Mouse (Mus musculus) liver, embryonic 14.5 days (tissue): Measurements from ENCODE around the gene Ppm1e. TPM values are rescaled to one million over a fixed set of nuclear protein-coding genes. Genes with fewer than 3 reads are reported as not detected.

Source experiments
- ATAC-seq: fragments of 200-750 bp; cut with Nextera tagmentation; 2 replicates; pipeline ENCODE4 v1.8.0; 2017; ENCODE audit warnings: moderate number of reproducible peaks, mild to moderate bottlenecking, moderate library complexity; ENCODE audit not compliant: insufficient read depth
- DNase-seq, 3 experiments: peaks; one replicate each; pipeline ENCODE4 v3.0.0-alpha.2; 2012 to 2013; ENCODE audit warnings: low read depth in 3 of 3, low spot score in 3 of 3
- H3K27ac ChIP-seq: fragments of 300-500 bp; sonication (generic); 2 replicates; pipeline ENCODE4 v1.5.1; 2014; ENCODE audit warnings: moderate library complexity, mild to moderate bottlenecking, control low read depth, inconsistent platforms
- H3K27me3 ChIP-seq: fragments of 300-500 bp; sonication (generic); 2 replicates; pipeline ENCODE4 v1.6.1; 2014; ENCODE audit warnings: mild to moderate bottlenecking, low read length, moderate library complexity; ENCODE audit not compliant: control insufficient read depth, insufficient read depth
- H3K36me3 ChIP-seq: fragments of 300-500 bp; sonication (generic); replicated peaks from 2 replicates; pipeline ENCODE4 v1.6.1; 2014; ENCODE audit warnings: low read depth; ENCODE audit not compliant: control insufficient read depth, insufficient read depth
- H3K4me1 ChIP-seq, 2 experiments: fragments of 200-500 bp in 1 of 2; fragments of 300-500 bp in 1 of 2; sonication (generic) in 1 of 2; replicated peaks; 2 replicates each; pipeline ENCODE4 v1.6.1; 2012 to 2014; ENCODE audit warnings: antibody characterized with exemption in 1 of 2, inconsistent platforms in 1 of 2, low read length in 1 of 2; ENCODE audit not compliant: control insufficient read depth in 2 of 2, insufficient read depth in 2 of 2
- H3K4me2 ChIP-seq: fragments of 300-500 bp; sonication (generic); 2 replicates; pipeline ENCODE4 v1.6.1; 2014; ENCODE audit warnings: low read depth, mild to moderate bottlenecking, control low read depth, moderate library complexity
- H3K4me3 ChIP-seq, 2 experiments: fragments of 200-500 bp in 1 of 2; fragments of 300-500 bp in 1 of 2; sonication (generic) in 1 of 2; 2 replicates each; pipeline ENCODE4 v1.5.1; 2012 to 2014; ENCODE audit warnings: low read depth in 2 of 2, low read length in 2 of 2, mild to moderate bottlenecking in 2 of 2, control low read depth in 1 of 2, inconsistent platforms in 1 of 2, moderate library complexity in 1 of 2; ENCODE audit not compliant: insufficient read depth in 1 of 2
- H3K9ac ChIP-seq: fragments of 300-500 bp; sonication (generic); replicated peaks from 2 replicates; pipeline ENCODE4 v1.6.1; 2014; ENCODE audit warnings: mild to moderate bottlenecking, control low read depth, moderate library complexity
- H3K9me3 ChIP-seq: fragments of 300-500 bp; sonication (generic); 2 replicates; pipeline ENCODE4 v1.6.1; 2016; ENCODE audit warnings: low read length, mixed read lengths; ENCODE audit not compliant: control insufficient read depth
- CTCF ChIP-seq: IDR thresholded peaks from 2 replicates; pipeline ENCODE4 v1.5.1; 2016; ENCODE audit warnings: antibody characterized with exemption, low read depth, control low read depth
- EP300 ChIP-seq: IDR thresholded peaks from 2 replicates; pipeline ENCODE4 v1.6.1; 2016; ENCODE audit warnings: antibody characterized with exemption, low read depth
- WGBS: fragments of 180-500 bp; shearing (Covaris S2); extraction: QIAGEN DNeasy Blood & Tissue Kit; methylation state at CpG from one replicate; pipeline ENCODE4 v1.1.7; 2014; ENCODE audit not compliant: insufficient replicate concordance; 5-methylcytosine and 5-hydroxymethylcytosine counted together
- polyA plus RNA-seq, 2 experiments: library from polyadenylated mRNA; depleted of rRNA in 1 of 2; stranded (reverse) in 1 of 2; unstranded in 1 of 2; fragments of >200 nt; fragmentation: Nextera tagmentation in 1 of 2; extraction: Ambion mirVana in 1 of 2; gene quantifications; 2 replicates each; pipeline versions ENCODE4 v1.2.1 to v1.2.3; 2012 to 2014

The Ppm1e gene
- polyA plus RNA-seq, 2 experiments = 1.7 to 2.0 TPM

- H3K4me1 ChIP-seq = peaks cover 13% of the 10 kb centered on the region in 2 experiments
- H3K36me3 ChIP-seq = no peaks in the 10 kb centered on the region
- no peak overlapping the region for H3K4me3 ChIP-seq
- H3K27ac ChIP-seq = no peak overlapping the region
- H3K9ac ChIP-seq = no peak overlapping the region
- no peak for DNase-seq
- no peaks in the 10 kb centered on the region for H3K9me3 ChIP-seq
- peak overlapping the region; percentile 25; the same call in 1 of the 2 replicates for H3K4me2 ChIP-seq
- 13% methylated on average over 5 of the region's 5 CpGs for WGBS
- TF ChIP-seq EP300 = no peak
- no peak for TF ChIP-seq CTCF
- no peaks in the 10 kb centered on the region for H3K27me3 ChIP-seq
- ATAC-seq = no peak
Observed at GRCm38 (mm10) chr11:87276240-87276985, 82.4 kb downstream of the Ppm1e start.

GRCm38 (mm10) chr11:87275420-87276048 is 83.3 kb downstream of the Ppm1e start:
- Histone ChIP-seq H3K4me3 (no peak overlapping the region), H3K36me3 (no peaks in the 10 kb centered on the region), H3K27me3 (no peaks in the 10 kb centered on the region), H3K4me1 (peaks cover 13% of the 10 kb centered on the region in 2 experiments), H3K4me2 (no peak overlapping the region), H3K27ac (no peak overlapping the region), H3K9me3 (no peaks in the 10 kb centered on the region), H3K9ac (no peak overlapping the region)
- DNase-seq (no peak), ATAC-seq (no peak)
- WGBS = 30% methylated on average over 7 of the region's 7 CpGs
- TF ChIP-seq EP300 (no peak), CTCF (no peak)

- no peak overlapping the region for H3K4me3 ChIP-seq
- peaks cover 13% of the 10 kb centered on the region in 2 experiments for H3K4me1 ChIP-seq
- no peaks in the 10 kb centered on the region for H3K36me3 ChIP-seq
- no peak overlapping the region for H3K27ac ChIP-seq
- H3K4me2 ChIP-seq = no peak overlapping the region
- TF ChIP-seq EP300 (no peak), CTCF (no peak)
- H3K9ac ChIP-seq = no peak overlapping the region
- H3K27me3 ChIP-seq = no peaks in the 10 kb centered on the region
- H3K9me3 ChIP-seq = no peaks in the 10 kb centered on the region
- ATAC-seq (no peak), DNase-seq (no peak)
- 74% methylated on average over 5 of the region's 5 CpGs for WGBS
Observed at GRCm38 (mm10) chr11:87272725-87273124, 86.1 kb downstream of the Ppm1e start.

- no peak overlapping the region for H3K9ac ChIP-seq
- H3K9me3 ChIP-seq = no peaks in the 10 kb centered on the region
- no peak overlapping the region for H3K4me2 ChIP-seq
- no peak for DNase-seq
- H3K27ac ChIP-seq = no peak overlapping the region
- no peak for ATAC-seq
- H3K27me3 ChIP-seq = no peaks in the 10 kb centered on the region
- peaks cover 11 to 12% of the 10 kb centered on the region in 2 experiments for H3K4me1 ChIP-seq
- TF ChIP-seq CTCF (peak; percentile 30), EP300 (no peak)
- H3K4me3 ChIP-seq = no peak overlapping the region
- H3K36me3 ChIP-seq = no peaks in the 10 kb centered on the region
- 87% methylated on average over 1 of the region's 1 CpGs for WGBS
Observed at GRCm38 (mm10) chr11:87271479-87271878, 87.3 kb downstream of the Ppm1e start.

- H3K4me2 ChIP-seq = no peak overlapping the region
- TF ChIP-seq CTCF (no peak), EP300 (no peak)
- H3K27ac ChIP-seq = no peak overlapping the region
- H3K4me3 ChIP-seq = no peak overlapping the region
- H3K9me3 ChIP-seq = no peaks in the 10 kb centered on the region
- no peaks in the 10 kb centered on the region for H3K36me3 ChIP-seq
- no peak overlapping the region for H3K9ac ChIP-seq
- H3K27me3 ChIP-seq = no peaks in the 10 kb centered on the region
- WGBS = 58% methylated on average over 2 of the region's 2 CpGs
- H3K4me1 ChIP-seq = peaks cover 6 to 7% of the 10 kb centered on the region in 2 experiments
- DNase-seq (no peak), ATAC-seq (no peak)
Observed at GRCm38 (mm10) chr11:87270958-87271357, 87.9 kb downstream of the Ppm1e start.
